Mouse (Mus musculus) kidney, adult 9 months (tissue): ENCODE data around the gene Grap.
"Not testable (repeated sequence)": the region's sequence is repeated elsewhere in the genome, so short reads cannot be mapped to it uniquely, and the experiment has no call there.

Source experiments
- DNase-seq: peaks from one replicate; pipeline ENCODE4 v3.0.0; 2022

Grap gene

GRCm38 (mm10) chr11:61639601-61640177 lies 13.4 kb upstream of the Grap start:
- DNase-seq = no peak

GRCm38 (mm10) chr11:61640585-61640984 lies 12.5 kb upstream of the Grap start:
- not testable (repeated sequence) for DNase-seq

- DNase-seq = no peak
Observed at GRCm38 (mm10) chr11:61642106-61642505, 11.0 kb upstream of the Grap start.

GRCm38 (mm10) chr11:61643184-61643961 lies 9.7 kb upstream of the Grap start:
- DNase-seq = peak; percentile 62

GRCm38 (mm10) chr11:61644576-61645326 lies 8.3 kb upstream of the Grap start:
- DNase-seq = no peak

GRCm38 (mm10) chr11:61645357-61645857 lies 7.7 kb upstream of the Grap start:
- no peak for DNase-seq

- DNase-seq = no peak
Observed at GRCm38 (mm10) chr11:61646499-61647039, 6.5 kb upstream of the Grap start.

- DNase-seq = no peak
Observed at GRCm38 (mm10) chr11:61647110-61647910, 5.8 kb upstream of the Grap start.

- DNase-seq = peak; percentile 72
Observed at GRCm38 (mm10) chr11:61647956-61648748, 4.9 kb upstream of the Grap start.

GRCm38 (mm10) chr11:61648749-61649115 lies 4.3 kb upstream of the Grap start:
- DNase-seq = no peak

- no peak for DNase-seq
Observed at GRCm38 (mm10) chr11:61649163-61649580, 3.9 kb upstream of the Grap start.

GRCm38 (mm10) chr11:61649626-61650025 lies 3.4 kb upstream of the Grap start:
- DNase-seq = no peak

GRCm38 (mm10) chr11:61650470-61651265 lies 2.4 kb upstream of the Grap start:
- no peak for DNase-seq

- no peak for DNase-seq
Observed at GRCm38 (mm10) chr11:61652216-61652615, 849 bp upstream of the Grap start.

- no peak for DNase-seq
Observed at GRCm38 (mm10) chr11:61653568-61653967, 503 bp downstream of the Grap start.

- DNase-seq = no peak
Observed at GRCm38 (mm10) chr11:61654786-61655311, 1.8 kb downstream of the Grap start.

GRCm38 (mm10) chr11:61655649-61656048 lies 2.6 kb downstream of the Grap start:
- no peak for DNase-seq

GRCm38 (mm10) chr11:61656148-61656850 lies 3.2 kb downstream of the Grap start:
- no peak for DNase-seq

- no peak for DNase-seq
Observed at GRCm38 (mm10) chr11:61657432-61657831, 4.4 kb downstream of the Grap start.
